Mouse (Mus musculus): ENCODE measurements around the gene Sys1.
A peak's percentile ranks its signal among the peaks of the same experiment; 100 is the strongest.

Sys1 gene

GRCm38 (mm10) chr2:164453887-164454500, 2.8 kb upstream of the Sys1 start:
- DNase-seq (ENCODE audit: low spot score), result no peak

- DNase-seq (ENCODE audit: low spot score), result peak; percentile 65
Measured at GRCm38 (mm10) chr2:164454846-164455245, 1.9 kb upstream of the Sys1 start.

GRCm38 (mm10) chr2:164455421-164456190, 1.2 kb upstream of the Sys1 start:
- no peak for DNase-seq (ENCODE audit: low spot score)

- DNase-seq (ENCODE audit: low spot score), result no peak
Measured at GRCm38 (mm10) chr2:164456413-164456812, 351 bp upstream of the Sys1 start.

- no peak for DNase-seq (ENCODE audit: low spot score)
Measured at GRCm38 (mm10) chr2:164457942-164458341, 1.2 kb downstream of the Sys1 start.

- DNase-seq (ENCODE audit: low spot score), result no peak
Measured at GRCm38 (mm10) chr2:164458535-164458934, 1.8 kb downstream of the Sys1 start.

- DNase-seq (ENCODE audit: low spot score), result peak; percentile 96
Measured at GRCm38 (mm10) chr2:164460745-164461551, 4.2 kb downstream of the Sys1 start, which contains the start of gene Gm20458. TSS of gene Gm20458 (plus strand) at chr2:164460967.

GRCm38 (mm10) chr2:164465161-164465560, 8.4 kb downstream of the Sys1 start:
- no peak for DNase-seq (ENCODE audit: low spot score)

- no peak for DNase-seq (ENCODE audit: low spot score)
Measured at GRCm38 (mm10) chr2:164466787-164467186, 10.0 kb downstream of the Sys1 start.

GRCm38 (mm10) chr2:164470254-164470653, 13.5 kb downstream of the Sys1 start:
- no peak for DNase-seq (ENCODE audit: low spot score)

GRCm38 (mm10) chr2:164473624-164474023, 16.9 kb downstream of the Sys1 start, which contains the start of gene Trp53tg5:
TSS of gene Trp53tg5 (minus strand) at chr2:164473724.
- no peak for DNase-seq (ENCODE audit: low spot score)

GRCm38 (mm10) chr2:164485681-164486257, 29.0 kb downstream of the Sys1 start, which contains the start of gene Dbndd2:
TSS of gene Dbndd2 (plus strand) at chr2:164486106.
- DNase-seq (ENCODE audit: low spot score), result no peak

- peak; percentile 81 for DNase-seq (ENCODE audit: low spot score)
Measured at GRCm38 (mm10) chr2:164486258-164487114, 29.7 kb downstream of the Sys1 start.

- DNase-seq (ENCODE audit: low spot score), result no peak
Measured at GRCm38 (mm10) chr2:164487115-164487527, 30.4 kb downstream of the Sys1 start.

GRCm38 (mm10) chr2:164487812-164488211, 31.0 kb downstream of the Sys1 start:
- DNase-seq (ENCODE audit: low spot score), result peak; percentile 64

GRCm38 (mm10) chr2:164494126-164494525, 37.4 kb downstream of the Sys1 start:
- no peak for DNase-seq (ENCODE audit: low spot score)

- DNase-seq (ENCODE audit: low spot score), result no peak
Measured at GRCm38 (mm10) chr2:164496331-164496730, 39.6 kb downstream of the Sys1 start.

- DNase-seq (ENCODE audit: low spot score), result peak; percentile 77
Measured at GRCm38 (mm10) chr2:164496847-164497690, 40.3 kb downstream of the Sys1 start, which contains the start of gene Pigt. TSS of gene Pigt (plus strand) at chr2:164497520.

- no peak for DNase-seq (ENCODE audit: low spot score)
Measured at GRCm38 (mm10) chr2:164497691-164498268, 41.0 kb downstream of the Sys1 start.

- DNase-seq (ENCODE audit: low spot score), result no peak
Measured at GRCm38 (mm10) chr2:164499317-164499716, 42.6 kb downstream of the Sys1 start.
